Mouse (Mus musculus) neural tube, embryonic 11.5 days (tissue): ENCODE data around the gene Ppp2r3d. TPM values are rescaled to one million over a fixed set of nuclear protein-coding genes. Genes with fewer than 3 reads are reported as not detected.
A peak's percentile ranks its signal among the peaks of the same experiment; 100 is the strongest.
"Not testable (repeated sequence)": the region's sequence is repeated elsewhere in the genome, so short reads cannot be mapped to it uniquely, and the experiment has no call there.

Experiments
- ATAC-seq: fragments of 200-750 bp; cut with Nextera tagmentation; 2 replicates; pipeline ENCODE4 v1.8.0; 2017; ENCODE audit warnings: moderate number of reproducible peaks, mild to moderate bottlenecking, moderate TSS enrichment, moderate library complexity; ENCODE audit not compliant: insufficient read depth, low FRiP score, low TSS enrichment
- DNase-seq: peaks from one replicate; pipeline ENCODE4 v3.0.0-alpha.2; 2015; ENCODE audit warnings: low spot score
- H3K27ac ChIP-seq: fragments of 300-500 bp; sonication (generic); 2 replicates; pipeline ENCODE4 v1.5.1; 2014; ENCODE audit warnings: low read depth, mild to moderate bottlenecking, low read length
- H3K27me3 ChIP-seq: fragments of 300-500 bp; sonication (generic); 2 replicates; pipeline ENCODE4 v1.6.1; 2014; ENCODE audit warnings: mild to moderate bottlenecking, low read length, mixed read lengths; ENCODE audit not compliant: control insufficient read depth, insufficient read depth
- H3K36me3 ChIP-seq: fragments of 300-500 bp; sonication (generic); 2 replicates; pipeline ENCODE4 v1.6.1; 2014; ENCODE audit warnings: mild to moderate bottlenecking, low read length, moderate library complexity, mixed read lengths; ENCODE audit not compliant: control insufficient read depth, insufficient read depth
- H3K4me1 ChIP-seq: fragments of 300-500 bp; sonication (generic); 2 replicates; pipeline ENCODE4 v1.6.1; 2014; ENCODE audit warnings: low read length, mixed read lengths; ENCODE audit not compliant: control insufficient read depth, insufficient read depth
- H3K4me2 ChIP-seq: fragments of 300-500 bp; sonication (generic); 2 replicates; pipeline ENCODE4 v1.6.1; 2014; ENCODE audit warnings: low read depth, mild to moderate bottlenecking, moderate library complexity
- H3K4me3 ChIP-seq: fragments of 300-500 bp; sonication (generic); 2 replicates; pipeline ENCODE4 v1.5.1; 2014; ENCODE audit warnings: low read depth, low read length
- H3K9ac ChIP-seq: fragments of 300-500 bp; sonication (generic); 2 replicates; pipeline ENCODE4 v1.6.1; 2014; ENCODE audit warnings: mild to moderate bottlenecking, low read length
- H3K9me3 ChIP-seq: fragments of 300-500 bp; sonication (generic); 2 replicates; pipeline ENCODE4 v1.6.1; 2016; ENCODE audit warnings: low read length; ENCODE audit not compliant: control insufficient read depth
- WGBS: fragments of 180-500 bp; shearing (Covaris S2); extraction: QIAGEN DNeasy Blood & Tissue Kit; methylation state at CpG from one replicate; pipeline ENCODE4 v1.1.7; 2014; 5-methylcytosine and 5-hydroxymethylcytosine counted together
- polyA plus RNA-seq: library from polyadenylated mRNA; unstranded; fragments of >200 nt; fragmentation: Nextera tagmentation; extraction: Ambion mirVana; gene quantifications from 2 replicates; pipeline ENCODE4 v1.2.1, GENCODE M21; 2014

Gene Ppp2r3d
- polyA plus RNA-seq, result 126 and 133 TPM in 2 replicates

DNA sequence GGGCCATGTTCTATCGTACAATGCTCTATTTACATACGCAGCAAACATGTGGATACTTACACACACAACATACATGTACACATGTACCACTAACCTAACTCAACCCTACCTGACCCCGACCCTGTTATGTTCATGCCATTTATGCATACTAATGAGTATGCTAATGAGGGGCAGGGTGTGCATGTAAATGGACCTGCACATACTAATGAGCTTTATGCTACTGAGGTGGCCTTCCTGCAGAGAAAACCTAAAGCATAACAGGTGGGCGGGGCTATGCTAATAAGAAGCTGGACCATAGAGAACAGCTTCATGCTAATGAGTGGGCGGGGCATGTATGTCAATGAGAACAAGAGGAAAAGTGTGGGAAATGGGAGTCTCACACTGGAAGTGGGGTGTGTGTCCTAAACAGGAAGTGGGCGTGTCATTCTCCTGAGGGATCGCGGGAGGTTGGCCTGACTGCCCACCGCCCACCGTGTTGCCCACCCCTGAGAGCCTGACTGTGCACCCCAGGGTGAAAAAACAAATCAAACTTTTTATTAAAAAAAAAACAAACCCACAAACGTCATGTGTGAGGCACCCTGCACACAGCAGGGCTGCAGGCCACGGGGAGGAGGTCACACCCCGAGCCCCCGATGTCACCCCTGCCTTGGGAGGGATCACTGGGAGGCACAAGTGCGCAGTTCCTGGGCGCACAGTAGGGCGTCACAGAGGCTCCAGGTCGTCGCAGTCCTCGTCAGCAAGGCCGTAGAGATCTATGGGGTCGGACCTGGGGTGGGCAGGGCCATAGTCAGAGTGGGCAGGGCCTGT is at the start of gene Ppp2r3d:
Gene Ppp2r3d (minus strand): TSS at position 803 of the 807 bp plus-strand sequence.
- Histone ChIP-seq H3K27me3 (no peaks in the 10 kb centered on the region), H3K9me3 (peaks cover 5% of the 10 kb centered on the region; the same call in 1 of the 2 replicates), H3K9ac (no peak within 1 kb of the TSS), H3K4me2 (no peak within 1 kb of the TSS), H3K4me1 (no peaks in the 10 kb centered on the region), H3K27ac (no peak within 1 kb of the TSS), H3K4me3 (no peak within 1 kb of the TSS), H3K36me3 (peaks cover 11% of the 10 kb centered on the region)
- peak; percentile 53; the same call in 1 of the 2 replicates for ATAC-seq
- 95% methylated on average over 22 of the region's 22 CpGs for WGBS
- peak; percentile 9 for DNase-seq

DNA sequence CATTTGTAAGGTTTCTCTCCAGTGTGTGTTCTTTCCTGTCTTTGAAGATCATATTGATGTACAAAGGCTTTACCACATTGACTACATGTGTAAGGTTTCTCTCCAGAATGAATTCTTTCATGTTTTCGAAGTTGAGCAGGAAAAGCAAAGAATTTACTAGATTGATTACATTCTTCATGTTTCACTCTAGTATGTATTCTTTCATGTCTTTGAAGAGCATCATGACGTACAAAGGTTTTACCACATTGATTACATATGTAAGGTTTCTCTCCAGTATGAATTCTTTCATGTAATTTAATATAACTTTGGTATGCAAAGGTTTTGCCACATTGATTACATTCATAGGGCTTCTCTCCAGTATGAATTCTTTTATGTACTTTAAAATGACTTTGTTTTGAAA is 17.0 kb upstream of the Ppp2r3d start, which contains the start of gene Gm21836:
Gene Gm21836 (minus strand): TSS at position 101 of the 400 bp plus-strand sequence.
- H3K4me2 ChIP-seq, H3K9me3 ChIP-seq, H3K27ac ChIP-seq, H3K9ac ChIP-seq, H3K4me3 ChIP-seq, H3K36me3 ChIP-seq, H3K27me3 ChIP-seq, H3K4me1 ChIP-seq, ATAC-seq, DNase-seq: not testable (repeated sequence)
- 86% methylated on average over 2 of the region's 2 CpGs for WGBS

DNA sequence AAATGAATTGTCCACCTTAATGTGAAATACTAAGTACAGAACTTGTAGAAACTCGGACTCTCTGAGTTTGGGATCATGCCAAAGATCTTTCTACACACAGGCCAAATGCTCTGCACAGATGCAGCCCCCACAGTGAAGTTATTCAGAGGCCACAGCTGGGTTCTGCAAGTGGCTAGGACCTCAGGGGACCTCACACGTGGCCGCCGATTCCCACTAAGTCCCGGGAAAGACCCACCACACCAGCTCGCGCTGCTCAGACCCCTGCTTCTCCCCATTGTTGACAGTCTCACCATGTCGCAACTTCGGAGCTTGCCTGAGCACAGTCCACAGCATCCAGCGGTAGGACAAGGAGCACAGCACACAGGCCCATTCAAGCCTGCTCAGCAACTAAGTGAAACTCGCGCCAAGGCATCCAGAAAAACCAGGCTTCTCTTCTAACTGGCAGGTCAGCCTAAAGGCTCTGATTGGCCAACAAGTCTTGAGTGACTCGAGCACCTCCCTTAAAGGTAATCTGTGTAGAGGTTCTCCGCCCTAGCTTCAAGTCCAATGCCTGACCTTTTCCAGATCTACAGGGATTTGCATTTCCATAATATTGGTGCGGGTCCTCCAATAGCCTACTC is 3.8 kb upstream of the Ppp2r3d start:
- ATAC-seq, DNase-seq, H3K4me1 ChIP-seq, H3K27me3 ChIP-seq, H3K9me3 ChIP-seq, H3K9ac ChIP-seq, H3K27ac ChIP-seq, H3K4me2 ChIP-seq, H3K4me3 ChIP-seq: not testable (repeated sequence)
- H3K36me3 ChIP-seq, result peaks cover 11% of the 10 kb centered on the region
- 71% methylated on average over 11 of the region's 15 CpGs for WGBS

DNA sequence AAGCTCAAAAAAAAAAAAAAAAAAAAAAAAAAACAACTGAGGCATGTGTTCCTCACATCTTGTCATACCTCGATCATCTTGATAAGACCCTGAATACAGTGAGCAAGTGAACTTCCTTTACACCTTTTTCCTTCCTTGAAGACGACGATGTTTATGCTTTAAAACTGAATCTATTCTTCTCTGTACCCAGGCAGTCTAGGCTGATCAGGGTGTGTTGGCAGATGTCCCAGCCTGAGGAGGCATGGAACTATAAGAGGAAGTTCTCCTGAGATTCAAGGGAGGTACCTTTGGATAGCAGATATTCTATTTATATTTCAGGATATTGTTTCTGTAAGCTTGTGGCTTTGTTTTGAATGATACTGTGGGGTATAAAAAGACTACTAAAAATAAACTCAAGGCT is 1.4 kb upstream of the Ppp2r3d start:
- no peaks in the 10 kb centered on the region for H3K27me3 ChIP-seq
- whole genome bisulfite sequencing, result 87% methylated on average over 3 of the region's 3 CpGs
- ATAC-seq, result no peak
- H3K4me2 ChIP-seq, result no peak overlapping the region
- no peak overlapping the region for H3K27ac ChIP-seq
- peaks cover 5% of the 10 kb centered on the region; the same call in 1 of the 2 replicates for H3K9me3 ChIP-seq
- no peak overlapping the region for H3K4me3 ChIP-seq
- no peaks in the 10 kb centered on the region for H3K4me1 ChIP-seq
- no peak for DNase-seq
- peaks cover 11% of the 10 kb centered on the region for H3K36me3 ChIP-seq
- H3K9ac ChIP-seq, result no peak overlapping the region

DNA sequence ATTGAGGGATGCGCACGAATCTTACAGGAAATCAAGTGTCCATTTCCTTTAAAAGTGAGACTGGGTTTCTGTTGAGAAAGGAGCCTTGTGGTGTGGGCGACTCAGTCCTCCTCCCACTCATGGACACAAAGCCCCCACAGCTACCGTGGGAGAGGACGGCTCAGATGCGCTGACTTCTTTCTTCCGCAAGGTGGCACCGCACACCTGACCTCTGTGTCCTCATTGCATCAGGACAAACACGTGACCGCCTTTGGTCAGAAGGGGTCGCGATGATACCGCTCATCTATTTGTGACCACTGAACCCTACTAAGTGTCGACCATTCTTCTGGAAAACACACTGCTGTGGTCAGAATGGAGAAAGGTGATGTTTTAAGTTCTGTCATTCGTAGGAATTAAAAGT is 1.0 kb downstream of the Ppp2r3d start:
- ATAC-seq (peak; percentile 48; the same call in 1 of the 2 replicates), DNase-seq (no peak)
- H3K27ac ChIP-seq, result no peak overlapping the region
- no peak overlapping the region for H3K4me3 ChIP-seq
- H3K4me1 ChIP-seq, result no peaks in the 10 kb centered on the region
- no peak overlapping the region for H3K4me2 ChIP-seq
- H3K27me3 ChIP-seq, result no peaks in the 10 kb centered on the region
- peaks cover 5% of the 10 kb centered on the region; the same call in 1 of the 2 replicates for H3K9me3 ChIP-seq
- H3K36me3 ChIP-seq, result peaks cover 11% of the 10 kb centered on the region
- WGBS, result 90% methylated on average over 15 of the region's 15 CpGs
- H3K9ac ChIP-seq, result no peak overlapping the region

DNA sequence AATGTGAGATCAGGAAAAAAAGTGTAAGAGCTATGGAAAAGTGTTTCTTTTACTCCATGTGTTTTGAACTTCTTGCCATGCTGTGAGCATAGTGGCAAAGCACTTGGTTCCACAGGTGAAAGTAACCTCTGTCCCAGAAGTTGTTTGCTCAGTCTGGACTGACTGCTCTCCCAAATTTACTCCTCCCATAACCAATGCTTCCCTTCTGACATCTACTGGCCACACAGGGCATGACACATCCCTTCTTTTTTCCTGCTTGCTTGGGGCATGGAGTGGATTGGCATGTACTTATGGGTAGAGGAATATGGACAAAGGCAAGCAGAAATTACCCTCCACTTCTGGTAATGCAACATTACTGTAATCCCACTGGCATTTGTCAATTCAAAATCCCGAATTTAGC is 20.1 kb downstream of the Ppp2r3d start:
- ATAC-seq, result no peak
- peak; percentile 32 for DNase-seq
- H3K36me3 ChIP-seq, result no peaks in the 10 kb centered on the region
- no peak overlapping the region for H3K4me3 ChIP-seq
- 2% methylated on average over 1 of the region's 1 CpGs for WGBS
- H3K9me3 ChIP-seq, result no peaks in the 10 kb centered on the region
- H3K27ac ChIP-seq, result no peak overlapping the region
- no peaks in the 10 kb centered on the region for H3K4me1 ChIP-seq
- no peak overlapping the region for H3K4me2 ChIP-seq
- no peak overlapping the region for H3K9ac ChIP-seq
- H3K27me3 ChIP-seq, result no peaks in the 10 kb centered on the region

DNA sequence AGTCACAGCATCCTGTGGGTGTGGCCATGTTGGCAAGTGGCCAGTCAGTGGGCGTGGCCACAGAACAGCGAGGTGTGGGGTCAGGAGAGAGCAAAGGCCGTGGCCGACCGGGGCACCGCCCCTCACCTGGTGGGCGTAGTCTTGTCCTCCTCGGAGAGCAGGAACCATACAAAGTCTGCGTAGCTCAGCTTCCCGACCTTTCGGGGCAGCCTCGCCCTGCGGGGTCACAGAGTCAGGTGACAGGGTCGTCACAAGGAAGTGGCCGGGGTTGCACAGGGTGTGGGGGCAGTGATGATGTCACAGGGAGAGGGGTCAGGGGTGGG is 34.2 kb downstream of the Ppp2r3d start:
- no peaks in the 10 kb centered on the region for H3K4me1 ChIP-seq
- H3K9me3 ChIP-seq, result peaks cover 10% of the 10 kb centered on the region
- 96% methylated on average over 15 of the region's 15 CpGs for WGBS
- no peaks in the 10 kb centered on the region for H3K27me3 ChIP-seq
- H3K27ac ChIP-seq, result no peak overlapping the region
- H3K4me2 ChIP-seq, result no peak overlapping the region
- no peak overlapping the region for H3K9ac ChIP-seq
- ATAC-seq, result no peak; the same call in 1 of the 2 replicates
- H3K36me3 ChIP-seq, result peaks cover 31% of the 10 kb centered on the region
- DNase-seq, result peak; percentile 12
- H3K4me3 ChIP-seq, result no peak overlapping the region

DNA sequence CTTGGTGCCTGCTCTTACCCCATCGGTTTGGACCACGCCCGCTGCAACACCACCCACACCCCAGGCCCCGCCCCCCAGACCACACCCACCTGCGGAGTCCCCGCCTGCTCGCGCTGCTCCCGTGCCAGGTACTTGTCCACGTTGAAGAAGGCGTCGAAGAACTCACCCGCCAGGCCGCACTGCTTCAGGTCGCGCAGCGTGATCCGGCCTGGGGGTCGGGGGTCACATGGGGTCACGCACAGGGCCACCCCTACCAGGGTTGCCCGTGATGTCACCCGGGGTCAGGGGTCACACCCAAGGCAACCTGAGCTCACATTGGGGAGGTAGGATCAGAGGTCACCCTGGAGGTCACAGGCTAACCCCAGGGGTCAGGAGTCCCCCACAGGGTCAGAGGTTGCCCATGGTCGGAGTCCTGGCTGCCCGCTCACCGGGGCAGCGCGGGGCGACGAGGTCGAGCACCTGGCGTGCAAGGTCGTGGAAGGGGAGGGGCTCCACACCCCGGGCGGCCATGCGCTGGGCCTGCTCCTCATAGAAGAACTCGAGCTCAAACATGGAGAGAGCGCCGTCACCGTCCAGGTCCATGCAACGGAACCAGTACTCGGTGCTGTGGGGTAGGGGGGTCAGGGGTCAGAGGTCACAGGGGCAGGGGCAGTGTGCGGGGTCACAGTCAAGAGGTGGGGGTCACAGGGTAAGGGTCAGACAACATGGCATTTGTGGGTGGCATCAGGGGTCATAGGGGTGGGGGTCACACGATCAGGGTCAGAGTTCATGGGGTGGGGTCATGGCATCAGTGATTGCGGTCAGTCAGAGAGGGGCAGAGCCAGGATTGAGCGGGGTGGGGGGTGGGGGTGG is 34.8 kb downstream of the Ppp2r3d start:
- Histone ChIP-seq H3K27me3 (no peaks in the 10 kb centered on the region), H3K27ac (no peak overlapping the region), H3K9me3 (peaks cover 10% of the 10 kb centered on the region), H3K36me3 (peaks cover 31% of the 10 kb centered on the region), H3K9ac (no peak overlapping the region), H3K4me1 (no peaks in the 10 kb centered on the region), H3K4me3 (no peak overlapping the region), H3K4me2 (no peak overlapping the region)
- ATAC-seq (no peak), DNase-seq (peak; percentile 22)
- WGBS, result 98% methylated on average over 44 of the region's 45 CpGs
